Mouse (Mus musculus) Patski (cell line): ENCODE measurements around the gene Ckap2l. TPM values are rescaled to one million over a fixed set of nuclear protein-coding genes. Genes with fewer than 3 reads are reported as not detected.

ENCODE experiments used
- ATAC-seq: fragments of 100-300 bp; one replicate; pipeline ENCODE4 v1.8.0; 2021
- CTCF ChIA-PET: fragments of 350-600 bp; sonication (Branson Sonifier 250); formaldehyde crosslinking; loops from one replicate; lab custom pipeline; 2022; ENCODE audit warnings: inconsistent platforms; lab: Charles Lee
- POLR2A ChIA-PET: fragments of 350-600 bp; sonication (Branson Sonifier 250); formaldehyde crosslinking; loops from one replicate; lab custom pipeline; 2022; ENCODE audit warnings: antibody characterized with exemption, inconsistent platforms; lab: Charles Lee
- DNase-seq: peaks from one replicate; pipeline ENCODE4 v3.0.0-alpha.2; 2011; ENCODE audit warnings: low read depth, low spot score
- H3K27me3 ChIP-seq: fragments of 371-371 bp; one replicate; pipeline ENCODE4 v1.5.1; 2021
- CTCF ChIP-seq: fragments of 100-300 bp; IDR thresholded peaks from one replicate; pipeline ENCODE4 v1.5.1; 2021
- in situ Hi-C: fragments of 300-500 bp; cut with MboI; formaldehyde crosslinking; loops from 3 replicates; pipeline ENCODE4 v1.11.1; 2018; ENCODE audit warnings: low pct_unique_long_range_greater_than_20kb, mixed read lengths
- polyA plus RNA-seq: library from polyadenylated mRNA; unstranded; gene quantifications from one replicate; pipeline ENCODE4 v1.2.3, GENCODE M21; 2021

The Ckap2l gene
- polyA plus RNA-seq, 1 experiment from 2014 or later, result 27.6 TPM

- ATAC-seq (no peak), DNase-seq (no peak)
- no peaks in the 10 kb centered on the region for H3K27me3 ChIP-seq
- no peak for TF ChIP-seq CTCF
- CTCF ChIA-PET, result interaction anchor here (2.3 kb wide), 1 partner anchor 9 kb away, joined by 9 read pairs; no protein-coding TSS in a partner anchor
- in situ Hi-C loops, result loop anchor here (25.0 kb wide), 1 partner anchor 405 kb away; the partner anchor contains the start of gene Fbln7
- POLR2A ChIA-PET, result no interaction called here
These were observed 29.3 kb downstream of the Ckap2l start for GRCm38 (mm10) chr2:129267738-129268137.

- ChIA-PET CTCF (no interaction called here), POLR2A (no interaction called here)
- in situ Hi-C loops, result loop anchor here (25.0 kb wide), 1 partner anchor 403 kb away; the partner anchor contains the start of gene Fbln7
- DNase-seq, result no peak
- ATAC-seq, result no peak
- H3K27me3 ChIP-seq, result no peaks in the 10 kb centered on the region
- no peak for TF ChIP-seq CTCF
These were observed 31.7 kb downstream of the Ckap2l start for GRCm38 (mm10) chr2:129265316-129265715.

DNA sequence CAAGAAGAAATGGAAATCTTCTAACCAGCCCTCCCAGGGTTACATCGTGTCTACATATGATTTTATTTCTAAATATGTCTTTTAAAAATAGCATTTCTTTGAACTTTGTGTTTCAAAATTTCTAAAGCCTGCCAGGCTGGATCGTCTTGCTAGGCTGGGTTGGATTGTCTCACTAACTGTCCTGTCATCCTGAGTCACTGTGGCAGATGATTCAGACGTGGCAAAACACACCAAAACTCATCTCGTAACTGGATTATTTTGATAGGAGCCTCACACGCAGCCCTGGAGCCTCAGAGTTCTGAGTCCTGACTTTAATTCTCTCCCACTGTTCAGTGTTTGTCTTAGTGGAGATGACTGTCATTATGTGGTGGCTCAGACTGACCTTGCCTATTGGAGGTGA is 33.9 kb downstream of the Ckap2l start:
- DNase-seq (no peak), ATAC-seq (no peak)
- TF ChIP-seq CTCF, result no peak
- ChIA-PET CTCF (no interaction called here), POLR2A (interaction anchor here (0.6 to 1.5 kb wide), 2 partner anchors 65 to 80 kb away, joined by 3 read pairs; no protein-coding TSS in a partner anchor)
- in situ Hi-C loops, result loop anchor here (25.0 kb wide), 1 partner anchor 401 kb away; the partner anchor contains the start of gene Fbln7
- no peaks in the 10 kb centered on the region for H3K27me3 ChIP-seq

GRCm38 (mm10) chr2:129261151-129261794 is 35.7 kb downstream of the Ckap2l start:
- no peak for TF ChIP-seq CTCF
- POLR2A ChIA-PET, result interaction anchor here (0.6 to 1.5 kb wide), 2 partner anchors 63 to 1066 kb away, joined by 3 read pairs; no protein-coding TSS in a partner anchor
- in situ Hi-C loops, result loop anchor here (25.0 kb wide), 1 partner anchor 399 kb away; the partner anchor contains the start of gene Fbln7

DNA sequence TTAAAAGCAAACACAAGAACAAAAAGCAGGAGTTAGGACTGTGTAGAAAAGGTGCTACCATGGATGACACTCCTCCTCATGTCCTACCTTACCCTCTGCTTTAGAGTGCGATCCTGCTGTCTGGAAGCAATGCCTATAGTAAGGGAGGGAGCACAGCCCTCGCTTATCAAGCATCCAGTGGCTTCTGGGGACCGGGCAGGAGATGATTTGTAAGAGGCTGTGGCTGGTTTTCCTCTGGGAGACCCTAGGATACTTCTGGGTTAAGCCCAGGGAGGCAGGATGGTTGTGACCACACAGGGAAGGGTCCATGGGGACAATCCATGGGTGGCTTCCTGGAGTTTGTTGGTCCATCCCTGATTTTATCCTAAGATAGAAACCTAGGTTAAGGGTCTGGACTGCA is 36.4 kb downstream of the Ckap2l start:
- POLR2A ChIA-PET, result interaction anchor here (0.6 kb wide), 1 partner anchor 1066 kb away, joined by 3 read pairs; no protein-coding TSS in a partner anchor
- H3K27me3 ChIP-seq, result no peaks in the 10 kb centered on the region
- in situ Hi-C loops, result loop anchor here (25.0 kb wide), 1 partner anchor 398 kb away; the partner anchor contains the start of gene Fbln7
- CTCF ChIA-PET, result interaction anchor here (1.5 kb wide), 1 partner anchor 148 kb away, joined by 3 read pairs; no protein-coding TSS in a partner anchor
- TF ChIP-seq CTCF, result no peak
- ATAC-seq, result no peak
- no peak for DNase-seq

More at GRCm38 (mm10) chr2:129261151-129261794, 35.7 kb downstream of the Ckap2l start:
- DNase-seq, result no peak
- CTCF ChIA-PET, result interaction anchor here (1.5 kb wide), 1 partner anchor 147 kb away, joined by 3 read pairs; no protein-coding TSS in a partner anchor
- H3K27me3 ChIP-seq, result no peaks in the 10 kb centered on the region
- ATAC-seq, result no peak

GRCm38 (mm10) chr2:129258475-129259211 is 38.4 kb downstream of the Ckap2l start:
- TF ChIP-seq CTCF, result peak; percentile 87
- no peaks in the 10 kb centered on the region for H3K27me3 ChIP-seq
- ChIA-PET POLR2A (interaction anchor here (1.0 kb wide), 1 partner anchor 9 kb away, joined by 3 read pairs; no protein-coding TSS in a partner anchor), CTCF (interaction anchor here (0.8 to 4.2 kb wide), 14 partner anchors 10 to 311 kb away, joined by 3 to 35 read pairs (median 4); no protein-coding TSS in a partner anchor)
- DNase-seq (peak; percentile 64), ATAC-seq (peak; percentile 63)
- in situ Hi-C loops, result loop anchor here (5.0 to 25.0 kb wide), 4 partner anchors 46 to 396 kb away; partner anchors contain the start of gene Fbln7

DNA sequence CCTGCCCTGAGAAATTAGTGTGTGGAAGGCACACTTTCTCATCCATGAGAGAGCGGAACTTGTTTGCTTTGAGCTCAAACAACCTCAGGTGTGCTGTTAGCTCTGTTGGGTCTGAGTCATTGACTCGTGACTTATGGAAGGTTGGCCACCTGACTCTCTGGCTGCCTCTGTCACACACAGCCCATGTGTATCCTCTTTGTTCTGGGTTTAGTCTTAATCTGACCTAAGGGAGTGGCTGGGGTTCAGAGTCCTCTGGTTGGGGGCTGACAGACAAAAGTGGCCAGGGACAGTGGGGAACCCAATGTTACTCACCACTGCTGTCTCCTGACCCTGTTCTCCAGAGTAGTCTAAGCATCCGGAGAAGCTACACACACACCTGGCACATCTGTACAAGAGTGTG is 39.0 kb downstream of the Ckap2l start:
- DNase-seq, result no peak
- H3K27me3 ChIP-seq, result no peaks in the 10 kb centered on the region
- ChIA-PET CTCF (interaction anchor here (0.9 to 4.2 kb wide), 14 partner anchors 11 to 310 kb away, joined by 3 to 35 read pairs (median 4); no protein-coding TSS in a partner anchor), POLR2A (interaction anchor here (1.0 kb wide), 1 partner anchor 8 kb away, joined by 3 read pairs; no protein-coding TSS in a partner anchor)
- no peak for ATAC-seq
- in situ Hi-C loops, result loop anchor here (5.0 to 25.0 kb wide), 4 partner anchors 46 to 396 kb away; partner anchors contain the start of gene Fbln7
- no peak for TF ChIP-seq CTCF

DNA sequence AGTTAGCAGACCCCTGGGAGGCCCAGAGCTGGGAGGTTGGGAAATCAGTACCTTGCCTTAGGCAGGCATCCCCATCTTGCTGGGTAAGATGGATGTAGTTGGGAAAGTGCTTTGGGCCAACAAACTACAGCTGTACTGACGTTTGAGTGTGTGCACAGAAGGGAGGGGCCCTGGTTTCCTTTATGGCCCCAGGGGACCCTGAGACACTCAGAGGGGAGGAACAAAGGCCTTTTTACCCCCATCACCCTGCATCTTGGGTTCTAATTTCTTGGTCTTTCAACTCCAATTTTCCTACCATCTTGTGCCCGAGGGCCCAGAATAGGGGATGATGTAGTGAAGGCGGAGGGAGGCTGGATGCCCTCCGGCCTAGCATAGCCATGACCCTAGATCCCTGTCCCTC is 41.0 kb downstream of the Ckap2l start:
- H3K27me3 ChIP-seq, result no peaks in the 10 kb centered on the region
- in situ Hi-C loops, result loop anchor here (5.0 to 25.0 kb wide), 4 partner anchors 44 to 394 kb away; partner anchors contain the start of gene Fbln7
- ChIA-PET CTCF (interaction anchor here (1.0 to 4.2 kb wide), 2 partner anchors 14 to 80 kb away, joined by 3 to 35 read pairs; no protein-coding TSS in a partner anchor), POLR2A (interaction anchor here (0.7 kb wide), 1 partner anchor 76 kb away, joined by 3 read pairs; no protein-coding TSS in a partner anchor)
- ATAC-seq (no peak), DNase-seq (no peak)
- no peak for TF ChIP-seq CTCF

DNA sequence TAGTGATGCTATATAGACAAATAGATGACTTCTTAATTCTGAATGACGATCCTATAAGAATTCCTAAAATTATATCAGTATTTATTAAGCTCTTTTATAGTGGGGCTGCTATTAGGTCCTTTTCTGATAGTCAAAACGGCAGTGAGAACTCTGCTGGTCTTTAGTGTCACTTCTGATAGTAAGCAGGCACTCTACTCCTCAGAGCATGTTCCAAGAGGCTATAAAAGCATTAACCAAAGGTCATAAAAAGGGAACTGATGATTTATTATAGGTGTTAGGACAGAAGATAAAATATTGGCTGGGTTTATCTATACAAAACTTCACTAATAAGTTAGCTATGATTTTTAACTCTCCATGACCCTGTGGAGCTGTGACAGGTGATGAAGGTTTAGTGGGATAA is 42.9 kb downstream of the Ckap2l start:
- POLR2A ChIA-PET, result interaction anchor here (0.5 kb wide), 1 partner anchor 53 kb away, joined by 3 read pairs; no protein-coding TSS in a partner anchor
- in situ Hi-C loops, result loop anchor here (25.0 kb wide), 1 partner anchor 392 kb away; the partner anchor contains the start of gene Fbln7
- CTCF ChIA-PET, result interaction anchor here (0.8 to 1.4 kb wide), 5 partner anchors 10 to 79 kb away, joined by 3 to 4 read pairs (median 3); no protein-coding TSS in a partner anchor
- DNase-seq, result no peak
- TF ChIP-seq CTCF, result no peak
- H3K27me3 ChIP-seq, result no peaks in the 10 kb centered on the region
- ATAC-seq, result no peak
